ENCODE assay signal across 15 mouse cellular contexts in genomic region chr7:143713421-143713820, GRCm38 (mm10). TPM values are rescaled to one million over a fixed set of nuclear protein-coding genes. Genes with fewer than 3 reads are reported as not detected.
DNase-seq lines count a peak whose midpoint lies in the region; ATAC-seq and TF ChIP-seq lines count a peak whose summit lies in the region.
"Had no signal": no experiment of that assay in that cellular context is flagged by ENCODE, and none has a peak within 500 bp of the region (broad histone marks: within the 10 kb centered on the region; RNA-seq: fewer than 3 reads in every experiment).

No protein-coding gene starts in this region.

- no peak for DNase-seq in liver, postnatal 0 days
- no peak for DNase-seq in liver
- peak; percentile 63 for DNase-seq in CD4-positive helper T cell, adult 2 months (ENCODE audit: low read depth, low spot score)
- no peak for DNase-seq in embryo, embryonic 9.5 days (ENCODE audit: extremely low spot score)
- no peak for DNase-seq in right cerebral cortex, postnatal 25 days
- DNase-seq: adrenal gland, postnatal 14 days; cerebellum, adult 2 months; forebrain, postnatal 0 days; heart, adult 18-20 months; liver, embryonic 13.5 days had no signal

- H3K36me3 ChIP-seq in liver, postnatal 0 days (replicated peaks; ENCODE audit: insufficient read depth, low read length), result no peaks in the 10 kb centered on the region
- H3K36me3 ChIP-seq: liver, embryonic 13.5 days had no signal

- no peak overlapping the region for H3K27ac ChIP-seq in liver, postnatal 0 days (ENCODE audit: low read depth)
- H3K27ac ChIP-seq: embryonic facial prominence, embryonic 13.5 days; liver, embryonic 13.5 days; midbrain, embryonic 13.5 days had no signal

- H3K27me3 ChIP-seq in liver, postnatal 0 days (ENCODE audit: insufficient read depth, low read length), result no peaks in the 10 kb centered on the region
- H3K27me3 ChIP-seq: embryonic facial prominence, embryonic 13.5 days; liver, embryonic 13.5 days; midbrain, embryonic 13.5 days had no signal

- 38% methylated on average over 4 of the region's 4 CpGs for WGBS in liver, postnatal 0 days (ENCODE audit: insufficient replicate concordance)

- no peak overlapping the region for H3K4me2 ChIP-seq in liver, postnatal 0 days (ENCODE audit: low read depth, low read length)
- H3K4me2 ChIP-seq: embryonic facial prominence, embryonic 13.5 days; liver, embryonic 13.5 days; midbrain, embryonic 13.5 days had no signal

- H3K4me1 ChIP-seq in liver, postnatal 0 days (ENCODE audit: insufficient read depth), result no peaks in the 10 kb centered on the region
- H3K4me1 ChIP-seq: liver, embryonic 13.5 days had no signal

- no peak for TF ChIP-seq CTCF in liver, postnatal 0 days (IDR thresholded peaks at IDR 0.05; ENCODE audit: low read depth)

- no peak for ATAC-seq in liver, postnatal 0 days
- ATAC-seq in activated CD4-positive, CD25-positive, alpha-beta regulatory T cell, adult 4 months, result peak; percentile 35
- 0 out of 2 replicates have a peak, but pooled peaks have one; percentile 27 for ATAC-seq in monocyte, adult 5-6 weeks (replicated peaks; ENCODE audit: insufficient number of reproducible peaks, low FRiP score, low TSS enrichment, poor library complexity, severe bottlenecking)
- ATAC-seq: forebrain, postnatal 0 days; intestine, embryonic 16.5 days; midbrain, embryonic 13.5 days had no signal

- H3K9me3 ChIP-seq in liver, postnatal 0 days (ENCODE audit: low read length), result no peaks in the 10 kb centered on the region
- H3K9me3 ChIP-seq: embryonic facial prominence, embryonic 13.5 days; liver, embryonic 13.5 days; midbrain, embryonic 13.5 days had no signal

- no peak for TF ChIP-seq EP300 in liver, postnatal 0 days (IDR thresholded peaks at IDR 0.05; ENCODE audit: low read depth)

- H3K9ac ChIP-seq in liver, postnatal 0 days (replicated peaks), result 0 out of 2 replicates have a peak overlapping the region, but pooled peaks have one; percentile 16
- H3K9ac ChIP-seq: embryonic facial prominence, embryonic 13.5 days; forebrain, postnatal 0 days; liver, embryonic 13.5 days; midbrain, embryonic 13.5 days had no signal

- no peak overlapping the region for H3K4me3 ChIP-seq in liver, postnatal 0 days (ENCODE audit: low read depth, low read length)
- H3K4me3 ChIP-seq: embryonic facial prominence, embryonic 13.5 days; liver, embryonic 13.5 days; midbrain, embryonic 13.5 days had no signal

RNA-seq across cellular contexts. Expression of gene Tnfrsf23, which starts 27.7 kb away (rescaled TPM):
- polyA plus RNA-seq in liver, postnatal 0 days (2015; fragmentation: Nextera tagmentation; extraction: Ambion mirVana), result 0.90 and 1.1 TPM in 2 replicates
- polyA plus RNA-seq in activated CD4-positive, CD25-positive, alpha-beta regulatory T cell, adult 4 months (2017; shearing (Covaris generic)), result 1 to 10 TPM; 2.1 to 3.3 TPM
- 0.58 to 1.1 TPM in 2 of 3 replicates, not detected in the other for total RNA-seq in monocyte, adult 5-6 weeks (2017)

RNA-seq across cellular contexts. Expression of gene Osbpl5, which starts 43.4 kb away (rescaled TPM):
- polyA plus RNA-seq in liver, postnatal 0 days (2015; fragmentation: Nextera tagmentation; extraction: Ambion mirVana), result 1.4 and 1.6 TPM in 2 replicates
- polyA plus RNA-seq in activated CD4-positive, CD25-positive, alpha-beta regulatory T cell, adult 4 months (2017; shearing (Covaris generic)), result 10 to 100 TPM; 18.3 to 29.2 TPM
- 16.1 to 49.9 TPM (median 22.0 TPM) in 3 replicates for total RNA-seq in monocyte, adult 5-6 weeks (2017)

RNA-seq across cellular contexts. Expression of gene Mrgprg, which starts 53.4 kb away (rescaled TPM):
- polyA plus RNA-seq in liver, postnatal 0 days (2015; fragmentation: Nextera tagmentation; extraction: Ambion mirVana), result not detected in 2 replicates
- polyA plus RNA-seq in activated CD4-positive, CD25-positive, alpha-beta regulatory T cell, adult 4 months (2017; shearing (Covaris generic)), result not detected
- not detected in 3 replicates for total RNA-seq in monocyte, adult 5-6 weeks (2017)
- total RNA-seq: forebrain, postnatal 0 days had no signal
- polyA plus RNA-seq: cerebellum, adult 2 months; embryonic facial prominence, embryonic 13.5 days; forebrain, postnatal 0 days; intestine, embryonic 16.5 days; liver, embryonic 13.5 days; midbrain, embryonic 13.5 days had no signal
